Mouse (Mus musculus) lung, adult 2 months (tissue): ENCODE data around the gene Camkmt.

ENCODE experiments used
- CTCF ChIP-seq: fragments of 200-500 bp; IDR thresholded peaks from 2 replicates; pipeline ENCODE4 v1.5.1; 2011; ENCODE audit warnings: mild to moderate bottlenecking, low read length, control low read depth; ENCODE audit not compliant: insufficient read depth
- POLR2A ChIP-seq: fragments of 200-500 bp; IDR thresholded peaks from 2 replicates; pipeline ENCODE4 v1.6.1; 2011; ENCODE audit warnings: low read depth, mild to moderate bottlenecking, control low read depth, low read length, borderline replicate concordance; ENCODE audit errors: extremely low read depth

- TF ChIP-seq POLR2A (no peak), CTCF (no peak)
Observed at GRCm38 (mm10) chr17:85495871-85496270, 405.5 kb downstream of the Camkmt start.
